Comparison of ENCODE assay signal across 1 mouse cellular context in the genomic region with DNA sequence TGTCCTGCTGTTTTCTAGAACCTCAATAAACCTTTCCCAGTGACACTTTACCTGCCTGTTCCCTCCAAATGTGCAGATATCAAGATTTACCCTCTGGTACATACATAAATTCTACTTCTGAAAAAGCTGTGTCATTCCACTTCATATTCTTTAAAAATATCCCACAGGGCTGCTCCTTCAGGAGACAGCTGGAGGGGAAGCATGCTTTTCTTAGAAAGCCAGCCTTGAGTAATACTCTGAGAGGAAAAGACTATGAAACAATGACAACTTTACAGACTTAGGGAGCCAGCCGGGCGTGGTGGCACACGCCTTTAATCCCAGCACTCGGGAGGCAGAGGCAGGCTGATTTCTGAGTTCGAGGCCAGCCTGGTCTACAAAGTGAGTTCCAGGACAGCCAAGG.
TF ChIP-seq lines count a peak whose summit lies in the region.

No protein-coding gene starts in this region.

TF ChIP-seq in MEL, 35 proteins besides CTCF, POLR2A, EP300 and RAD21:
- TF ChIP-seq TBP (IDR thresholded peaks at IDR 0.05; ENCODE audit: low read depth, low read length) = peak; percentile 61; the same call in 1 of the 2 replicates
- no peak for TF ChIP-seq USF2 (IDR thresholded peaks at IDR 0.05; ENCODE audit: borderline replicate concordance in 1 of 2, insufficient read depth in 1 of 2, low read depth in 1 of 2, low read length in 2 of 2)
